Mouse (Mus musculus) heart, embryonic 16.5 days (tissue): ENCODE measurements around the gene Il31ra. TPM values are rescaled to one million over a fixed set of nuclear protein-coding genes. Genes with fewer than 3 reads are reported as not detected.

Experiments used
- ATAC-seq: fragments of 200-750 bp; cut with Nextera tagmentation; replicated peaks from 2 replicates; pipeline ENCODE4 v1.8.0; 2017; ENCODE audit warnings: moderate number of reproducible peaks; ENCODE audit not compliant: insufficient read depth, low FRiP score; ENCODE audit errors: extremely low read depth
- H3K27ac ChIP-seq: fragments of 300-500 bp; sonication (generic); 2 replicates; pipeline ENCODE4 v1.5.1; 2014; ENCODE audit warnings: mild to moderate bottlenecking, low read length, control low read depth, moderate library complexity
- H3K27me3 ChIP-seq: fragments of 300-500 bp; sonication (generic); 2 replicates; pipeline ENCODE4 v1.6.1; 2014; ENCODE audit warnings: low read length, mixed read lengths; ENCODE audit not compliant: control insufficient read depth, insufficient read depth
- H3K36me3 ChIP-seq: fragments of 300-500 bp; sonication (generic); 2 replicates; pipeline ENCODE4 v1.6.1; 2014; ENCODE audit not compliant: control insufficient read depth, insufficient read depth
- H3K4me1 ChIP-seq: fragments of 300-500 bp; sonication (generic); 2 replicates; pipeline ENCODE4 v1.6.1; 2014; ENCODE audit warnings: low read length, mixed read lengths; ENCODE audit not compliant: control insufficient read depth, insufficient read depth
- H3K4me2 ChIP-seq: fragments of 300-500 bp; sonication (generic); 2 replicates; pipeline ENCODE4 v1.6.1; 2014; ENCODE audit warnings: low read depth, mild to moderate bottlenecking, control low read depth, low read length
- H3K4me3 ChIP-seq: fragments of 300-500 bp; sonication (generic); 2 replicates; pipeline ENCODE4 v1.5.1; 2014; ENCODE audit warnings: mild to moderate bottlenecking, control low read depth, low read length
- H3K9ac ChIP-seq: fragments of 300-500 bp; sonication (generic); 2 replicates; pipeline ENCODE4 v1.6.1; 2014; ENCODE audit warnings: low read length, control low read depth
- H3K9me3 ChIP-seq: fragments of 300-500 bp; sonication (generic); replicated peaks from 2 replicates; pipeline ENCODE4 v1.6.1; 2016; ENCODE audit warnings: low read length; ENCODE audit not compliant: control insufficient read depth
- WGBS: fragments of 180-500 bp; shearing (Covaris S2); extraction: QIAGEN DNeasy Blood & Tissue Kit; methylation state at CpG from one replicate; pipeline ENCODE4 v1.1.7; 2014; 5-methylcytosine and 5-hydroxymethylcytosine counted together
- polyA plus RNA-seq: library from polyadenylated mRNA; unstranded; fragments of >200 nt; fragmentation: Nextera tagmentation; extraction: Ambion mirVana; gene quantifications from 2 replicates; pipeline ENCODE4 v1.2.1, GENCODE M21; 2015

The Il31ra gene
- polyA plus RNA-seq, 1 experiment from 2014 or later: 0.17 TPM

GRCm38 (mm10) chr13:112522896-112523295 is 71.3 kb downstream of the Il31ra start:
- Histone ChIP-seq H3K27me3 (no peaks in the 10 kb centered on the region), H3K4me2 (no peak overlapping the region), H3K4me1 (no peaks in the 10 kb centered on the region), H3K27ac (no peak overlapping the region), H3K9ac (no peak overlapping the region), H3K4me3 (no peak overlapping the region), H3K9me3 (peaks cover 5% of the 10 kb centered on the region; the same call in 1 of the 2 replicates), H3K36me3 (no peaks in the 10 kb centered on the region)
- 82% methylated on average over 3 of the region's 3 CpGs for WGBS
- no peak for ATAC-seq

GRCm38 (mm10) chr13:112522261-112522660 is 71.9 kb downstream of the Il31ra start:
- Histone ChIP-seq H3K4me2 (no peak overlapping the region), H3K4me1 (no peaks in the 10 kb centered on the region), H3K4me3 (no peak overlapping the region), H3K9ac (no peak overlapping the region), H3K9me3 (peaks cover 5% of the 10 kb centered on the region; the same call in 1 of the 2 replicates), H3K36me3 (no peaks in the 10 kb centered on the region), H3K27me3 (no peaks in the 10 kb centered on the region), H3K27ac (no peak overlapping the region)
- no peak for ATAC-seq
- 64% methylated on average over 6 of the region's 6 CpGs for WGBS

- Histone ChIP-seq H3K4me1 (peaks cover 9% of the 10 kb centered on the region; the same call in 1 of the 2 replicates), H3K36me3 (no peaks in the 10 kb centered on the region), H3K4me3 (no peak overlapping the region), H3K27me3 (no peaks in the 10 kb centered on the region), H3K4me2 (no peak overlapping the region), H3K27ac (no peak overlapping the region), H3K9me3 (no peaks in the 10 kb centered on the region), H3K9ac (no peak overlapping the region)
- ATAC-seq: no peak
- WGBS: 46% methylated on average over 1 of the region's 1 CpGs
Measured at GRCm38 (mm10) chr13:112514546-112514945, 79.6 kb downstream of the Il31ra start.

GRCm38 (mm10) chr13:112512824-112513223 is 81.3 kb downstream of the Il31ra start:
- no peak overlapping the region for H3K9ac ChIP-seq
- H3K27ac ChIP-seq: no peak overlapping the region
- peaks cover 9% of the 10 kb centered on the region; the same call in 1 of the 2 replicates for H3K4me1 ChIP-seq
- no peaks in the 10 kb centered on the region for H3K27me3 ChIP-seq
- H3K36me3 ChIP-seq: 0 out of 2 replicates have a peak, but pooled peaks cover 1% of the 10 kb centered on the region
- no peak overlapping the region for H3K4me2 ChIP-seq
- H3K4me3 ChIP-seq: no peak overlapping the region
- WGBS: 74% methylated on average over 5 of the region's 5 CpGs
- ATAC-seq: no peak
- H3K9me3 ChIP-seq: no peaks in the 10 kb centered on the region

GRCm38 (mm10) chr13:112511810-112512209 is 82.3 kb downstream of the Il31ra start:
- H3K4me2 ChIP-seq: no peak overlapping the region
- H3K9me3 ChIP-seq: no peaks in the 10 kb centered on the region
- H3K4me3 ChIP-seq: no peak overlapping the region
- WGBS: 76% methylated on average over 7 of the region's 7 CpGs
- 0 out of 2 replicates have a peak, but pooled peaks cover 6% of the 10 kb centered on the region for H3K36me3 ChIP-seq
- ATAC-seq: no peak
- no peak overlapping the region for H3K27ac ChIP-seq
- H3K4me1 ChIP-seq: peaks cover 9% of the 10 kb centered on the region; the same call in 1 of the 2 replicates
- no peaks in the 10 kb centered on the region for H3K27me3 ChIP-seq
- no peak overlapping the region for H3K9ac ChIP-seq

- no peak for ATAC-seq
Measured at GRCm38 (mm10) chr13:112511261-112511660, 82.9 kb downstream of the Il31ra start.

GRCm38 (mm10) chr13:112510437-112511212 is 83.5 kb downstream of the Il31ra start:
- no peak overlapping the region for H3K9ac ChIP-seq
- no peaks in the 10 kb centered on the region for H3K27me3 ChIP-seq
- 81% methylated on average over 19 of the region's 19 CpGs for WGBS
- ATAC-seq: no peak
- H3K4me3 ChIP-seq: no peak overlapping the region
- H3K4me1 ChIP-seq: peaks cover 9% of the 10 kb centered on the region; the same call in 1 of the 2 replicates
- H3K9me3 ChIP-seq: no peaks in the 10 kb centered on the region
- H3K4me2 ChIP-seq: no peak overlapping the region
- peaks cover 16% of the 10 kb centered on the region for H3K36me3 ChIP-seq
- no peak overlapping the region for H3K27ac ChIP-seq

More at GRCm38 (mm10) chr13:112511261-112511660, 82.9 kb downstream of the Il31ra start:
- WGBS: 46% methylated on average over 11 of the region's 11 CpGs
- Histone ChIP-seq H3K36me3 (peaks cover 9% of the 10 kb centered on the region), H3K4me3 (no peak overlapping the region), H3K27ac (no peak overlapping the region), H3K4me2 (no peak overlapping the region), H3K9me3 (no peaks in the 10 kb centered on the region), H3K27me3 (no peaks in the 10 kb centered on the region), H3K9ac (no peak overlapping the region), H3K4me1 (peaks cover 9% of the 10 kb centered on the region; the same call in 1 of the 2 replicates)

GRCm38 (mm10) chr13:112509465-112509864 is 84.7 kb downstream of the Il31ra start:
- no peak overlapping the region for H3K9ac ChIP-seq
- H3K36me3 ChIP-seq: peaks cover 27% of the 10 kb centered on the region
- H3K27ac ChIP-seq: no peak overlapping the region
- H3K9me3 ChIP-seq: no peaks in the 10 kb centered on the region
- H3K4me1 ChIP-seq: peaks cover 9% of the 10 kb centered on the region; the same call in 1 of the 2 replicates
- H3K4me2 ChIP-seq: no peak overlapping the region
- no peaks in the 10 kb centered on the region for H3K27me3 ChIP-seq
- H3K4me3 ChIP-seq: no peak overlapping the region
- 30% methylated on average over 4 of the region's 4 CpGs for WGBS
- 0 out of 2 replicates have a peak, but pooled peaks have one; percentile 52 for ATAC-seq

GRCm38 (mm10) chr13:112508487-112508886 is 85.7 kb downstream of the Il31ra start:
- no peak overlapping the region for H3K4me2 ChIP-seq
- no peaks in the 10 kb centered on the region for H3K27me3 ChIP-seq
- no peaks in the 10 kb centered on the region for H3K9me3 ChIP-seq
- no peak for ATAC-seq
- 80% methylated on average over 5 of the region's 5 CpGs for WGBS
- no peak overlapping the region for H3K4me3 ChIP-seq
- H3K9ac ChIP-seq: no peak overlapping the region
- peaks cover 9% of the 10 kb centered on the region; the same call in 1 of the 2 replicates for H3K4me1 ChIP-seq
- no peak overlapping the region for H3K27ac ChIP-seq
- peaks cover 36% of the 10 kb centered on the region for H3K36me3 ChIP-seq
